Mouse (Mus musculus) ZHBTc4 (cell line): Measurements from ENCODE around the gene Pfkl.
"Not testable (repeated sequence)": the region's sequence is repeated elsewhere in the genome, so short reads cannot be mapped to it uniquely, and the experiment has no call there.

Experiments used
- DNase-seq: peaks from one replicate; pipeline ENCODE4 v3.0.0-alpha.2; 2011; ENCODE audit warnings: low read depth, low spot score

Pfkl gene

DNA sequence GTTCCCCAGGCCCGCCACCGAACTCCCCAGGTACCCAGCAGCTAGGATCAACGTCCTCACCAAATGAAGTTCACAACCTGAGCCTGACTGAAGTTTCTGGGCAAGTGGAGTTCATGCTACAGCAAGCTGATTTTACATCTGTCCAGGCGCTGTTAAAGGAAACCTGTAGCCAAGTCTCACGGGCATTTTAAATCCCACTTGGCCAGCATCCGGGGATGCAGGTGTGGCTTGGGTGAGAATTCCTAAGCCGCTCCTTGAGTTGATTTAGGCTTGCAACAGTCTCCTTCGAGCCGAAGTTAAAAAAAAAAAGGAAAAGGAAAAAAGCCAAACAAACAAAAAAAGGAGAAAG, at the start of gene Pfkl:
Gene Pfkl, minus strand, starts transcription at position 139 of the 349 bp plus-strand sequence.
- peak; percentile 90 for DNase-seq

DNA sequence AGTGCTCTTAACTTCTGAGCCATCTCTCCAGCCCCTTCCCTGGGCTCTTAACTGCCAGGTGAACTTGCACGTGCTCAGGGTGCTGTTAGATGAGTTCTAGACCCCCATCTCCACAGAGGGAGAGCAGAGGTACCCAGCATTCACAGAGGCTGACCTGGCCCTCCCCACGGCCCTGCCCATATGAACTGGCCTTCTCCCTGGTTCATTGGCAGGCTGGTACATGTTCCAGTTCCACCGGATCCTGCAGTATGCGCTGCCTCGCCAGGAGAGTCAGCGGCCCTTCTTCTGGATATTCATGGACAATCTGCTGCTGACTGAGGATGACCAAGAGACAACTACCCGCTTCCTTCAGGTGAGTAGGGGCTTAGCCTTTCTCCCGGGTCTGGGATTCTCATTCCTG, 47.2 kb upstream of the Pfkl start:
- no peak for DNase-seq

DNA sequence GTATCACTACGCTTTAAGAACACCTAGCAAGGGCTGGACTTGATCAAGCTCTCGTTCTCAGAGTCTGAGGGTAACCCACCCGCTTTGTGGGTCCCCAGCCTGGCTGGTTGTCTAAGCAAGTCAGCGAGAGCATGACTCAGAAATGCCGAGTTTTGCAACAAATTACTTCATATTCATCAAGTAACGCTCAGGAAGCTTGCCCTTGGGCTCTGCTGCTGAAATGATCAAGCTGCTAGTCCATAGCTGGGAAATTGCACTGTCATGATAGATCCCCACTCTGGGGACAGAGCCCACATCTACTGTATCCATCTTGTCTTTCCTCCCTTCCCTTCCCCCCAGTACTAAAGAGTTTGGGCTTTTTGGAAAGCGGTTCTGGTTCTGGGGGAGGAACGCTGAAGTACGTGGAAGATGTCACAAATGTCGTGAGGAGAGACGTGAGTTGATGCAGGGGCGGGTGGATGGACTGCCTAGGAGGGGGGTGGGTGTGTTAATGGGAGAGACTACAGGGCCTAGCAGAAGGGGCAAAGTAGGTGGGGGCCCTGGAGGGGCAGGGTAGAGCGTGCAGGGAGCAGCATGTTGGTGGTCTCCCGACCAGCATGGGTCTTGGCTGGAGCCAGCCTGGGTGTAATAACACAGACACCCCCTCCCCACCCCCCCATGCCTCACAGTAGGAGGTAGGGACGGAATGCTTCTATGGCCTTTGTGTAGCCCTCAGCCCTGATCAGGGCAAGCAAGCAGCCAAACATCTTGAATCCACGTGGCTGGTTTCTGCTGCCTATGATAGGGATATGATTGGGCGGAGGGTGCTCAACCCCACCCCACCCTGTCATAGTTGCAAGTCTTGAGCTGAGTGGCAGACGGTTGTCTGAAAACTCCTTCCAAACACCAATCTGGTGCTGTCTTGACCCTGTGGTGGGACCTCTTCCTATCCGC, 45.0 kb upstream of the Pfkl start:
- DNase-seq: peak; percentile 74

DNA sequence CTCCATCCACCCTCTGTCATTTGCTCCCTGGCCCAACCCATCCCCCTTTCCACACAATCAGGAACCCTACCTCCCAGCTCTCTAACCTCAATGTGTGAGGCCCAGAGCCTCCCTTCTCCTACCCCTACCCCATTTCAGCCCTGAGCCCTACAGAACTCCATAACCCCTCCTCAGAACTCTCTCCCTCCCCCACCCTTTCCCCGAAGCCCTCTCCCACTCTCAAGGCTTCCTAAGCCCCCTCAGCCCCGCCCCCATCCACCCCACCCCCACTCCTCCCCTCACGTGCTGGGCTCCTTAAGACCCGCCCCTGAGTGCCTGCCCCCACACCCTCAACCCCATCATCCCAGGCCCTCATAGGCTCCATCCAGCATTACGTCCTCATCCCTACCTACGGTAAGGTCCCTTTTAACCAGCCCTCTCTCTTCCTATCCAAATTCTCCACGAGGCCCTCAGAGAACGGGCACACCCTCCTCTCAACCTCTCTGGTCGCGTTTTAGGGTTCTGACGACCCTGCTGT, 39.7 kb upstream of the Pfkl start:
- DNase-seq: peak; percentile 74

DNA sequence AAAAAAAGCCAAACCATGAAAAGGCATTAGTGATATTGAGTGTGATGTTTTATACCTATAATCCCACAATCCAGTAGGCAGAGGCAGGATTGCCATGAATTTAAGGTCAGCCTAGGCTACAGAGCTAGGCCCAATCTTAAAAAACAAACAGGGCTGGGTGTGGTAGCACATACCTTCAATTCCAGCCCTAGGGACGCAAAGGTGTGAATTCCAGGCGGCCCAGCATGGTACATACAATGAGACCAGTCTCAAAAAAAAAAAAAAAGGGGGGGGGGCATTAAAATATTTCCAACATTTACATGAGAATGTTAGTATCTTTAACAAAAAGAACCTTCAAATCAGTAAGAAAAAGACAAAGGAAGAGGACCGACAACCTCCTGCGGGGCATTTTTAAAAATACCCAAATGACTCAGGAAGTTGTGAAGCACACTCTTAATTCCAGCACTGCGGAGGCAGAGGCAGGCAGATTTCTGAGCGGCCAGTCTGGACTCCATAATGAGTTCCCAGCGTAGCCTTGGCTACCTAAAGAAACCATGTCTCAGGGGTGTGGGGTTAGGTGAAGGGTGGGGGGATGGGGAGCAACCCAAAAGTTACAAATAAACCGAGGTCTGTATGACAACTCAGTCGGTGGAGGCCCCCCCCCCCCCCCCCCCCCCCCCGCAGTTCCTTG, 38.3 kb upstream of the Pfkl start:
- DNase-seq: peak; percentile 88

DNA sequence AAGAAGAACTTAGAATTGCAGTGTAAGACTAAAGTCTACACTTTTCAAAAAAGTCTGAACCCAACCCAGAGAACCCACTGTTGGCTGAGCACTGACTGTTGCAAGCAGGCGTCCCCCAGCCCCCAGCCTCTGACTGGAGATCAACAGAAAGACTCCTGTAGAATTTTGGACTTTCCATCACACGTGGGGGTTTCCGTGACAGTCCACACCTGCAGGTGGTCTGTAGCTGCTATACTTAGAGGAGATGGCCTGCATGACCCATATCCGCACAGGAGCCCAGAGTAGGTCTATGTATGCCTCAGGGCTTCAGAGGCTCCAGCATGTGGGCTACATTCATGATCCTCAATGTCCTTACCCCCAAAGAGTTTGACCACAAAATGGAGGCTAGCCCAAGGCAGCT, 36.5 kb upstream of the Pfkl start:
- DNase-seq: no peak

DNA sequence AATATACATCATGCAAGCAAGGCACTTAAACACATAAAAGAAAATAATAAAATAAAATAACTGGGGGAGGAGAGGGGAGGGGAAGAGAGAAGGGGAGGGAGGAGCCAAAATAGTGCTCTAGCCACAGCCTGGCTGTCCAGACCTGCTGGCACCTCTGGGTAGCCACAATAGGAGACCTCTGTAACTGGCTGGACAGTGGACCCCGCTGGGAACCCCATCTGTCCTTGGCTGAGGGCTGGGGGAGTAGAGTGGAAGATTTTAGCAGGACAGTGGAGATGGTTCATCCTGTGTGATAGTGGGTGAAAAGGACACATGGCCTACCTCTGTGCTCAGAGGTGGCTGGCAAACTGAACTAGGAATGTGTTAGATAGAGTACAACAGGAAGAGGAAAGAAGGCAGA, 34.6 kb upstream of the Pfkl start:
- no peak for DNase-seq

DNA sequence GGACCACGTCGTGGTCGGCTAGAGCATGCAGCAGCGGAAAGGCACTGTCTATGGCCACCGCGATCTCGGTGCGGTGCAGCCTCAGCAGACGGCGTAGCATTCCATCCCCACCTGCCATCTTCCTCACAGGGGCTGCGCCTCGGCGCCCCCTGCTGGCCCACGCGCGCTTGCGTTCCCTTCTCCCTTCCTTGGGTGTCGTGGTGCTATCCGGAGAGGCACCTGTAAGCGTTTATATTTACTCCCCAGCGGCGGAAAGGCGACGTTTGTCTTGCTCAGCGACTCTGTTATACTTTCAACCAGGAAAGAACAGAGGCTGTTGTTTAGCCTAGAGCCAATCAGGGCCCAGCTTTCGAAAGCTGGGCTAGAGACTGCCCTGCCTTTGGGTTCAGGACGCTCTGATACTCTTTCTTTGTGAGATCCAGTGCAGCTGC, 33.5 kb upstream of the Pfkl start, which contains the start of gene Aire:
Gene Aire, minus strand, starts transcription at position 205 of the 431 bp plus-strand sequence.
- DNase-seq: peak; percentile 94

DNA sequence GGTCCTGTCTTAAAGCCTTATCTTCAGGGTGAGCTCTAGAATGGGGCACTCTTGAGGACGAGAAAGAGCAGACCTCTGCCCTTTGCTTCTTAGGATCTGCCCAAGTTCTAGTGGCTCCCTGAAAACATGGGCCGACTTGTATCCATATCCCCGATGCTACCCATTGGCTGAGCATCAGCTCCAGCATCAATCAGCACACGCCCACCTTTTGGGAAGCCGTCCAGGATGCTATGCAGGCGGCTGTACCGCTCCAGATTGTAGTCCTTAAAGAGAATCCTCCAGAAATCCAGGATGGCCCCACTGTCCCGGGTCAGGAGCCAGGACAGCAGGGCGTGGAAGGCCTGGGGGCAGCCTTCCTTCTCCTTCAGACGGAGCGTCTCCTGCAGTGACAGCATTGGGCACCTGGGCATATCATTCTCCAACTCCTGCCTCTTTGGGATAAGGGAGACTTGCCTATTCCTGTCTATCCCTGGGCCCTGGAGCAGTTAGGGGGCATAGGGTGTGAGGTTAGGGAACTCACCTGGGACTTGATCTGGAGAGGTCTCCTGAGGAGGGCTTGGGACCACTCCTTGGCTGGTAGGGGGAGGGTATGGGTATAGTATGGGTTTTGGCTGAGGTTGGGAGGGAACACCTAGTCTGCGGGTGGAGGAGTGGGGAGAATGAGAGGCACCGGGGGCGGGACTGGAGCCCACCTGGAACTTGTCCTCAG, 33.0 kb upstream of the Pfkl start:
- DNase-seq: no peak

DNA sequence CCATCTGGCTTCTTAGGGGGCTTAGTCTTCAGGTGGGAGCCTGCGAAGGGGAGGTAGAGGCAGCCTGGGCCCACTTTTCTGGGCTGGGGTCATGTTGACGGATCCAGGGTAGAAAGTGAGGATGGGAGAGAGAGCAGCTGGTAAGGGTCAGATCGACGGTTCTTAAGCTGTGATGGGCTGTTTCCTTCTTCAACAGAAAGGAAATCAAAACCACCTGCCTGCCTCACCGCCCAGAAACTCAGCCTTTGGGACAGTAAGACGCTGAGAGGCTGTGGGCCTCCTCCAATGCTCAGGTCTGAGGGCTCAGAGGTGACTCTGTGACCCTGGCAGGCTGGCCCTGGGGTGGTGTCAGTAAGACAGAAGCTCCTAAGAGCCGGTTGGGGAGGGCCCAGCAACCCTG, 32.2 kb upstream of the Pfkl start:
- DNase-seq: no peak

DNA sequence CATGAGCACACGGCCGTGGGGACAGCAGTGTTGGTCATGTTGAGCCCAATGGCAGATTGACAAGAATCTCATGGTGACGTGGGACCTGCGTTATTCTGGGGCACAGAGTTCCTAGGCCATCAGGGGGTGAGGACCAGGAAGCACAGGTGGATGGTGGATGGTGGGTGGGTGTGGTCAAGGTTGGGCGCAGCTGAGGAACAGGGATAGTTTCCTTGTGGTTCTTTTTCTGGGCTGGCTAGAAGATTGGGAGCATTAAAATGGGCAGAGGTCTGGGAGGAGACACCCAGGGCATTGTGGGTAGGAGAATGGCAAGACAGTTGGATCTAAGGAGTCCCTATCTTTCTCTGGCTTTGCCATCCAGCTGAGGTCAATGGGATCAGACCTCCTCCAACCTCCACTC, 31.8 kb upstream of the Pfkl start, which contains the start of gene Dnmt3l:
Gene Dnmt3l, plus strand, starts transcription at position 301 of the 400 bp plus-strand sequence.
- DNase-seq: no peak

DNA sequence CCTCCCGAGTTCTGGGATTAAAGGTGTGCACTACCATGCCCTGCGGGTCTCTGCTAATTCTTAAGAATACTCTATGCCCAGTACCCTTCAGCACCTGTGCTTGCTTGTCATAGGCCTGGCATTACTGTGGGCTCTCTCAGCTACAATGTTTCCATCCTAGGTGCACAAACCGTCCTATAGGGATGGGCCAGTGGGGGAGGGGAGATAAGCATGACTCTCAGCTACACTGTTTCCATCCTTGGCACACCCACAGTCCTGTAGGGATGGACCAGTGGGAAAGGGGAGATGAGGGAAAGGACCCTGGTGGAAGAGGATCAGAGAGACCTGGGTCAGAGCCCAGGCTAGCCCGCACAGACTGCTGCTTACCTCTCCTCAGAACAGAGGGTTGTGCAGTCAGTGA, 27.3 kb upstream of the Pfkl start:
- DNase-seq: no peak

DNA sequence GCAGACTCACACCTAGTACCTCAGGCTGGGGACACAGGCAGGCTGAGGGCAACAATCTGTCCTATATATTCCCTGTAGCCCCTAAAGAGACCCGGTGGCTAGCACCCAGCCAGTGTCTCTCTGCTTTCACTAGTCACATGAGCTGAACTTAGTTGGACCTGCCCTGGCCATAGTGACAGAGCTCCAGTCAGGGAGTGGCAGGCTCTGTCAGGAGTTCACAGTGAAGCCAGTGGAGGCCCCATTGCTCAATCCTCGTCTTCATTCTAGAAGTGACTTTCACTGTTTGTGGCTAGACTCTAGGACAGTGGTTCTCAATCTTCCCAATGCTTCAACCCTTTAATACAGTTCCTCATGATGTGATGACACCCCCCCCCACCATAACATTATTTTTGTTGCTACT, 22.1 kb upstream of the Pfkl start:
- no peak for DNase-seq

DNA sequence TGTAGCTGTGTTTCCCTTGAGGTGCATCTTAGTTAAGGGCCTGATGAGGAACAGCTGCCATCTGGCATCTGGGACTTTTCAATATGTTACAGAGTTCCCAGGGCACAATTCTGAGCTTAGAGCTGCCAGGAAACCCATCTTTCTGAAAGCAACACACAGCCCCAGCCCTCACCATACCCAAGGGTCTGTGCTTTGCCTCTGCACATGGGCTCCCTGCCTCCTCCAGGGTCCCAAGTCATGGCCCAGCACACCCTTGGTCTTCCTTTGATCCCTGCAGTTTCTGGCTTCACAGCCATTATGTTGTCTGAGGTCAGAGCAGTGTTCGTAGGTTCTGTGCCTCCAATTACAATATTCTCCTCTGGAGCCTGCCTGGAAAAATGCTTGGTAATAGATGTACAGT, 19.2 kb upstream of the Pfkl start:
- no peak for DNase-seq

DNA sequence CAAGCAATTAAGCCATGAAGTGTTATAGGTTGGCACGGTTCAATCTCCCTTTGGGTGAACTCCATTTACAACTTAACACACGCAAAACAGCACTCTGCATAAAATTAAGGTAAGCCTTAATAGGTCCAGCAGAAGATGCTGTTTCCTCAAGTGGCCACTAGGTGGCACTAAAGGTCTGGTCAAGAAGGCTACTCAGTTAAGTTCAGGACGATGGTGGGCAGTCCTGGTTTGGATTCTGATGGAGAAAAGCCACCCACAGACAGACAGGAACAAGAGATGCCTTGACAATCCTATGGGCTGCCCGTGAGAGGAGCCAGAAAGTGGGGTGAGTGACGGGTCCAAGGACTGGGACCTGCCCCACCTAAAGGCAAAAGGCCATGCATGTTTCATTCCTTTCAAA, 18.2 kb upstream of the Pfkl start:
- peak; percentile 89 for DNase-seq

DNA sequence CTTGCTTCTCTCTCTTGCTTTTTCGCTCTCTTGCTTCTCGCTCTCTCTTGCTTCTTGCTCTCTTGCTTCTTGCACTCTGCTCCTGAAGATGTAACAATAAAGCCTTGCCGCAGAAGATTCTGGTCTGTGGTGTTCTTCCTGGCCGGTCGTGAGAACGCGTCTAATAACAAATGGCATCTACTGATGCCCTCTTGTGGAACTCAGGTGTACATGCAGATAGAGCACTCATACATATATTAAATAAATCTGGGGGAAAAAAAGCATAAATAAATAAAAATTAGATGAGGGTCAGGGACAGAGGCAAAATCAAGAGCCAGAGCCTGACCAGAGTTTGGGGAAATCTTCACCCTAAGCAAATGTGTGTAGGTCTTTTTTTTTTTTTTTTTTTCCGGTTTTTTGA, 15.6 kb upstream of the Pfkl start:
- DNase-seq: not testable (repeated sequence)

DNA sequence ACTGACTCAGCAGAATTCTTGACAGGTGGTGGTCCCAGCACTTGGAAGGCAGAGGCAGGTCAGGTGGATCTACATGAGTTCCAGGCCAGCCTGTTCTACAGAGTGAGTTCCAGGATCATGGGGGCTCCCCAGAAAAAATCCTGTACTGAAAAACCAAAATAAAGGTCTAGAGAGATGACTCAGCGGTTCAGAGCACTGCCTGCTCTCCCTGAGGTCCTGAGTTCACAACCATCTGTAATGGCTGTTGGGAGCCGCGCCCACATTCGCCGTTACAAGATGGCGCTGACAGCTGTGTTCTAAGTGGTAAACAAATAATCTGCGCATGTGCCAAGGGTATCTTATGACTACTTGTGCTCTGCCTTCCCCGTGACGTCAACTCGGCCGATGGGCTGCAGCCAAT, 10.1 kb upstream of the Pfkl start:
- DNase-seq: not testable (repeated sequence)

DNA sequence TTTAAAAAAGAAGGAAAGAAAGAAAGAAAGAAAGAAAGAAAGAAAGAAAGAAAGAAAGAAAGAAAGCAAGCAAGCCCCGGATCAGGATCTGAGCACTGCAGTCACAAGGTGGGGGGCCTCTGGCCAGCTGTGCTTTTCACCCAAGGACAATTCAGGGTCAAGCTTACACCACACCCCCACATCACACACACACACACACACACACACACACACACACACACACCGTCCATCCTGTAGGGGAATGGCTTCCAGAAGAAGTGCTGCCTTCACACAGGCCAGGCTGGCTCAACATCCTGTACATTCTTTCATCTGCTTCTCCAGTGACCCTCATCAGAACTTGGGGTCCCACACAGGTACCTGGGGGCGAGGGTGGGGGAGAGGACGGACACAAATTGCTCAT, 9.4 kb upstream of the Pfkl start:
- DNase-seq: no peak

DNA sequence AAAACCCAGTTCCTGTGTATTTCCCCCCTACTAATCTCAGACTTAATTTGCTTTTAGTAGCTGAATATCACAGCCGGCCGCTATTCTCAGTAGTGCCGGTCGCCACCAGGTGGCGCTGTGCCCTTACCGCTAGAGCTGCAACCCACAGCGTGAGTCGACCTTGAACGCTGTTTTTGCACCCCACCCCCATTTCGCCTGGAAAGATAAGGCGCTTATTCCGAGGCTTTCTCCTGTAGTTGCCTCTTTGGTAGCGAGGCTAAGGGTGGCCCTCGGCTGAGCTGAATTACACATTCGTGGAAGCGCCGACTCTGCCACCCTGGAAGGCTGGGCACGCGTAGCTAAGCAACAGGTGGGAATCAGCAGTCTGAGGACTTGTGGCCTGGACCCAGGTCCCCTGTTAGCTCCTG, 8.9 kb upstream of the Pfkl start:
- peak; percentile 86 for DNase-seq

DNA sequence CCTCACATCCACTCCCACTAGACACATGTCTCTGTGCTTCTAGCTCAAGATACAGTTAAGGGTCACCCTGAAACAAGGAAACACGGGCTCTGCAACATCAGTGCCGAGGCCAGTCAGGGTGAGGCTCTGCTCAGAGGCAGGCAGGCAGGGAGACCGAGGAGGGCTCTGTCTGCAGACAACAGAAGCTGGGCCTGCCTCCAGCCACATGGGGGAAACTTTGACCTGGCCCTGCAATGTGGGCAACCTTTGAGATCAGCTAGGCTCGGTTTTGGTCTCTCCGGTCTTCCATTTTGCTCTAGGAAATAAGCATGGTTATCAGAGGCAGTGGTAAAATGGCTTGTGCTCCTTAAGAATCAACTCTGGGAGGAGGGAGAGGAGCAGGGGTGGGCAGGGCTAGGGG, 6.5 kb upstream of the Pfkl start:
- no peak for DNase-seq

DNA sequence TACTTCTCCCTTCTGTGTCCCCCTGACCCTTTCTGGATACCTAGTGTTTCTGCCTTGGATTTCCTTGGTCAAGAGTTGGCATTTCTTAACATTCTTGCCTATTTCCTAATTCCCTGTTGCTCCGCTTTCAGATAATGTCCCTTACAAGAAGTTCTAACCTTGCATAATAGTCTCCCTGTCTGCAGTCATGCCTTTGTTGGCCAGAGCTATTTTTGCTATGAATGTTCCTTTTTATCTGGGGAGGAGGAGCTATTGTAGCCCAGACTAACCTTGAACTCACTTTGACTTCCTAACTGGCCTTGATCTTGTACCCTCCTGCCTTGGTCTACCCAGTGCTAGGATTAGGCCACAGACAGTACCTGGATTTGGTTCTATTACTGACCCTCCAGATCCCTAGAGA, 5.6 kb upstream of the Pfkl start:
- no peak for DNase-seq
